Mouse (Mus musculus) heart, embryonic 10.5 days (tissue): Measurements from ENCODE around the gene Trf. TPM values are rescaled to one million over a fixed set of nuclear protein-coding genes. Genes with fewer than 3 reads are reported as not detected.

Source experiments
- DNase-seq: peaks from one replicate; pipeline ENCODE4 v3.0.0-alpha.2; 2017; ENCODE audit warnings: low spot score
- H3K27ac ChIP-seq: fragments of 300-500 bp; sonication (generic); 2 replicates; pipeline ENCODE4 v1.5.1; 2016; ENCODE audit warnings: mild to moderate bottlenecking
- H3K27me3 ChIP-seq: fragments of 300-500 bp; sonication (generic); 2 replicates; pipeline ENCODE4 v1.6.1; 2016; ENCODE audit warnings: mild to moderate bottlenecking; ENCODE audit not compliant: poor library complexity, insufficient read depth, severe bottlenecking
- H3K36me3 ChIP-seq: fragments of 300-500 bp; sonication (generic); 2 replicates; pipeline ENCODE4 v1.6.1; 2016; ENCODE audit warnings: mild to moderate bottlenecking, moderate library complexity
- H3K4me1 ChIP-seq: fragments of 300-500 bp; sonication (generic); 2 replicates; pipeline ENCODE4 v1.6.1; 2016; ENCODE audit warnings: mild to moderate bottlenecking
- H3K4me3 ChIP-seq: fragments of 300-500 bp; sonication (generic); 2 replicates; pipeline ENCODE4 v1.5.1; 2016; ENCODE audit warnings: mild to moderate bottlenecking, moderate library complexity
- H3K9me3 ChIP-seq: fragments of 300-500 bp; sonication (generic); 2 replicates; pipeline ENCODE4 v1.6.1; 2016; ENCODE audit warnings: mild to moderate bottlenecking, moderate library complexity
- WGBS: fragments of 180-500 bp; shearing (Covaris S2); methylation state at CpG from one replicate; pipeline ENCODE4 v1.1.7; 2016; 5-methylcytosine and 5-hydroxymethylcytosine counted together
- polyA plus RNA-seq: library from polyadenylated mRNA; unstranded; fragments of >200 nt; fragmentation: Nextera tagmentation; extraction: Ambion mirVana; gene quantifications from 2 replicates; pipeline ENCODE4 v1.2.1, GENCODE M21; 2016

Trf gene
- polyA plus RNA-seq, 1 experiment from 2014 or later = 314 TPM

GRCm38 (mm10) chr9:103208802-103209423, 21.3 kb downstream of the Trf start:
- no peaks in the 10 kb centered on the region for H3K4me1 ChIP-seq
- DNase-seq = no peak
- H3K36me3 ChIP-seq = no peaks in the 10 kb centered on the region
- peaks cover 14% of the 10 kb centered on the region for H3K27me3 ChIP-seq
- H3K4me3 ChIP-seq = no peak overlapping the region
- no peak overlapping the region for H3K27ac ChIP-seq
- no peaks in the 10 kb centered on the region for H3K9me3 ChIP-seq
- WGBS = 59% methylated on average over 6 of the region's 6 CpGs

GRCm38 (mm10) chr9:103207846-103208245, 22.4 kb downstream of the Trf start:
- Histone ChIP-seq H3K27ac (no peak overlapping the region), H3K4me3 (peak overlapping the region; percentile 42), H3K4me1 (no peaks in the 10 kb centered on the region), H3K27me3 (peaks cover 14% of the 10 kb centered on the region), H3K9me3 (no peaks in the 10 kb centered on the region), H3K36me3 (no peaks in the 10 kb centered on the region)
- WGBS = 12% methylated on average over 16 of the region's 16 CpGs
- peak; percentile 92 for DNase-seq

DNA sequence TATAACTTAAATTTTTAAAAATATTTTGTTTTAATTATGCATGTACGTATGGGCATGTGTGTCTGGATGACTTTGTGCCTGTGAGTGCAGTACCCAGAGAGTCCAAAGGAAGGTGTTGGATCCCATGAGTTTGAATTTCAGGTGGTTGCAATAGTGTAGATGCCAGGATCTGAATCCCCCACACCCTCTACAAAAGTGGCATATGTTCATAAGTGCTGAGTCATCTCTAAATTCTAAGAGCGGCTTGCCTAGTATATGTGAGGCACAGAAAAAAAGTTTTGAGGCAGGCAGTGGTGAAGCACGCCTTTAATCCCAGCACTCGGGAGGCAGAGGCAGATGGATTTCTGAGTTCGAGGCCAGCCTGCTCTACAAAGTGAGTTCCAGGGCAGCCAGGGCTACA, 24.5 kb downstream of the Trf start:
- 81% methylated on average over 5 of the region's 5 CpGs for WGBS
- Histone ChIP-seq H3K9me3 (no peaks in the 10 kb centered on the region), H3K27me3 (peaks cover 6% of the 10 kb centered on the region; the same call in 1 of the 2 replicates), H3K36me3 (no peaks in the 10 kb centered on the region), H3K4me3 (no peak overlapping the region), H3K4me1 (no peaks in the 10 kb centered on the region), H3K27ac (no peak overlapping the region)
- DNase-seq = no peak

DNA sequence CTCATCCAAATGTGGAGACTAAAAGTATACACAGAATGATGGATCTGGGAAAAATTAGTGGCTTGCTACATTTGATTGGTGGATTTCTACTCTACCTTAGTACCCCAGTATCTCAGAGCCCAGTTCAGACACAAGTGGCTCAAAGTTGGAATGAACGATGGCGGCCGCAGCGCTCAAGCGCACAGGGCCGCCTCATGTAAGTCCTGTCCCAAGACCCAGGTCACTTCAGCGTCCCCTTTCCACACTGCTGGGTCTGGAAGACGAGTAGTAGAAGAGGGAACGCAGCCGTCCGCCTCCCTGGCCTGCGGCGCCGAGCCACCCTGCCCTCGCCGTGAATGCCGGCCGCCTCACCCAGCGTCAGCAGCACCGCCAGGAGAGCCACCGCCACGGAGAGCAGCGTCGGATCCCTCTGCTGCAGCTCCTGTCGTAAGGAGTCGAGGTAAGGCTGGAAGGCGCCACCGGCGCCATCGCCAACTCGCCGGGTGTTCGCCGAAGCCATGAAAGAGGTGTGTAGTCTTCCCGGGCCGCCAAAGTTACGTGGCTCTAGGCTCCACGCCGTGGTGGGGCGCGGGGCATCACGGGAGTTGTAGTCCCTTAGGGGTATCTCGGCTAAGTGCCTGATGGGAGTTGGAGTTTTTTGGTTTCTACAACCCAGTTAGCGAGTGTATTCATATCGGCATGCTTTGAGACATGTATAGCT, 28.5 kb downstream of the Trf start, which contains the start of gene Srprb:
Srprb (minus strand) TSS at position 577 of the 700 bp plus-strand sequence.
- H3K36me3 ChIP-seq = peaks cover 34% of the 10 kb centered on the region
- peak within 1 kb of the TSS; percentile 98 for H3K4me3 ChIP-seq
- WGBS = under 1% methylated on average over 45 of the region's 45 CpGs
- H3K27ac ChIP-seq = peak within 1 kb of the TSS; percentile 98
- DNase-seq = peak; percentile 96
- H3K9me3 ChIP-seq = no peaks in the 10 kb centered on the region
- no peaks in the 10 kb centered on the region for H3K27me3 ChIP-seq
- no peaks in the 10 kb centered on the region for H3K4me1 ChIP-seq

- DNase-seq = no peak
- Histone ChIP-seq H3K36me3 (peaks cover 60% of the 10 kb centered on the region), H3K27me3 (no peaks in the 10 kb centered on the region), H3K9me3 (no peaks in the 10 kb centered on the region), H3K27ac (no peak overlapping the region), H3K4me3 (no peak overlapping the region), H3K4me1 (peaks cover 3% of the 10 kb centered on the region; the same call in 1 of the 2 replicates)
- WGBS = 92% methylated on average over 4 of the region's 4 CpGs
Measured at GRCm38 (mm10) chr9:103188416-103188815, 41.8 kb downstream of the Trf start.

GRCm38 (mm10) chr9:103186747-103187146, 43.5 kb downstream of the Trf start:
- Histone ChIP-seq H3K27ac (no peak overlapping the region), H3K27me3 (no peaks in the 10 kb centered on the region), H3K9me3 (no peaks in the 10 kb centered on the region), H3K4me1 (peaks cover 3% of the 10 kb centered on the region; the same call in 1 of the 2 replicates), H3K36me3 (peaks cover 43% of the 10 kb centered on the region), H3K4me3 (no peak overlapping the region)
- 72% methylated on average over 9 of the region's 9 CpGs for WGBS
- no peak for DNase-seq

- peaks cover 35% of the 10 kb centered on the region for H3K36me3 ChIP-seq
- DNase-seq = no peak
- H3K27ac ChIP-seq = no peak overlapping the region
- 85% methylated on average over 8 of the region's 8 CpGs for WGBS
- no peaks in the 10 kb centered on the region for H3K27me3 ChIP-seq
- peaks cover 3% of the 10 kb centered on the region; the same call in 1 of the 2 replicates for H3K4me1 ChIP-seq
- H3K9me3 ChIP-seq = no peaks in the 10 kb centered on the region
- H3K4me3 ChIP-seq = no peak overlapping the region
Measured at GRCm38 (mm10) chr9:103185946-103186345, 44.3 kb downstream of the Trf start.

DNA sequence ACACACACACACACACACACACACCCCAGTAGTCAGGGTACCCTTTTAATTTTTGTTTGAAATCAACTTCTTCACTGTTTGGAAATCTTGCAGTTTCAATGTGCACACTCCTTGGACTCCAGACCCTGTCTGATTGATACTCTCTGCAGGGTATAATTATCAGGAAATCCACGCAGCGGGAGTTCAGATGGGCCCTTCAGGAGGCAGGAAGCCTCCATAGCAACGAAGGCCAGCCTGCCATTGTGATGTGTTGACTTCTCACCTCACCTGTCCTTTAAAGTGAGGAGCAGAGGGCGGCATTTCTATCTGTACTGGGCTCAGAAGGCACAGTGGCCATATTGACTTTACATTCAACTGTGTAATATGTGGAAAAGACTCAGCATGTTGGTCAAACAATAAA, 45.4 kb downstream of the Trf start:
- no peak overlapping the region for H3K27ac ChIP-seq
- H3K9me3 ChIP-seq = no peaks in the 10 kb centered on the region
- no peak overlapping the region for H3K4me3 ChIP-seq
- H3K36me3 ChIP-seq = peaks cover 24% of the 10 kb centered on the region
- H3K27me3 ChIP-seq = 0 out of 2 replicates have a peak, but pooled peaks cover under 1% of the 10 kb centered on the region
- DNase-seq = no peak
- whole genome bisulfite sequencing = 61% methylated on average over 4 of the region's 4 CpGs
- H3K4me1 ChIP-seq = peaks cover 14% of the 10 kb centered on the region

DNA sequence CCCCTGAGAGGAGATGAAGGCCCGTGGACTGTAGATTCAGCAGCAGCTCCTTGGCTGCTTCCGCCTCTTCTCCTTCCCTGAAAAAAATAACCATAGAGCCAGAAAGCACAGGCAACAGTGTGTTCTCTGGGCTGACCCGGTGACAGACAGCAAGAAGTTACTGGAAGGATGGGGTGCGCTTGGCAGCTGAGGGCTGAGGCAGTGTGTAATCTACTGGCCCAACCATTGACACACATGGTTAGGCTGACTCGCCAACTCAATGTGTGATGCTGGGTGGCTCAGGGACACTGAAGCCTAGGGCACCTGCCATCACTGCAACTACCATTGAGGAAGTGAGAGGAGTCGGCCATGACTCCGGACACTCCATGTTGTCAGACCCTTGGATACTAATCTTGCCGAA, 48.4 kb downstream of the Trf start:
- 88% methylated on average over 8 of the region's 8 CpGs for WGBS
- H3K4me3 ChIP-seq = no peak overlapping the region
- H3K27me3 ChIP-seq = 0 out of 2 replicates have a peak, but pooled peaks cover 4% of the 10 kb centered on the region
- peak overlapping the region; percentile 56; the same call in 1 of the 2 replicates for H3K27ac ChIP-seq
- DNase-seq = no peak
- H3K36me3 ChIP-seq = no peaks in the 10 kb centered on the region
- H3K9me3 ChIP-seq = no peaks in the 10 kb centered on the region
- H3K4me1 ChIP-seq = peaks cover 13% of the 10 kb centered on the region

- WGBS = 1% methylated on average over 20 of the region's 20 CpGs
- Histone ChIP-seq H3K9me3 (no peaks in the 10 kb centered on the region), H3K4me1 (peaks cover 13% of the 10 kb centered on the region), H3K4me3 (peak overlapping the region; percentile 64), H3K36me3 (no peaks in the 10 kb centered on the region), H3K27ac (peak overlapping the region; percentile 90), H3K27me3 (0 out of 2 replicates have a peak, but pooled peaks cover 4% of the 10 kb centered on the region)
- peak; percentile 94 for DNase-seq
Measured at GRCm38 (mm10) chr9:103180807-103181565, 49.3 kb downstream of the Trf start.

- Histone ChIP-seq H3K9me3 (no peaks in the 10 kb centered on the region), H3K4me1 (peaks cover 13% of the 10 kb centered on the region), H3K4me3 (peak overlapping the region; percentile 64), H3K27ac (peak overlapping the region; percentile 90), H3K27me3 (0 out of 2 replicates have a peak, but pooled peaks cover 4% of the 10 kb centered on the region), H3K36me3 (no peaks in the 10 kb centered on the region)
- 70% methylated on average over 3 of the region's 3 CpGs for WGBS
- DNase-seq = no peak
Measured at GRCm38 (mm10) chr9:103180303-103180702, 49.9 kb downstream of the Trf start.

DNA sequence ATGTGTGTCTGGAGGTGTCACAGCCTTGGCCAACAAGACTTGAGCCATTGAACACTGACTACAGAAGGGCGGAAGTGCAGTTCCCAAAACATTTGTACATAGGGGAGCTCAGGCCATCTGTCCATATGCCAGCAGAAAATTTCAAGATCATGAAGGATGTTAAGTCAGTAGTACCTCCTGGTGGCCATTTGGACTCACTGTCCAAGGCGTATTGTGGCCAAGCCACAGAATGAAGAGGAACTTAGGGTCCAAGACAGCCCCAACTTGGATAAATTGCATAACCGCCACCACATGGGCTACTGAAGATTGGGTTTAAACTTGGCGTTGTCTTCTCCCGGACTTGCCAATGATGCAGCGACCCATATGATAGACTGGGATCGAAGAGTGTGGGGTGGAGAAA, 54.6 kb downstream of the Trf start:
- H3K4me3 ChIP-seq = no peak overlapping the region
- no peaks in the 10 kb centered on the region for H3K9me3 ChIP-seq
- 95% methylated on average over 7 of the region's 7 CpGs for WGBS
- no peak overlapping the region for H3K27ac ChIP-seq
- H3K36me3 ChIP-seq = no peaks in the 10 kb centered on the region
- 0 out of 2 replicates have a peak, but pooled peaks cover 12% of the 10 kb centered on the region for H3K27me3 ChIP-seq
- H3K4me1 ChIP-seq = peaks cover 11% of the 10 kb centered on the region
- no peak for DNase-seq
